Mouse (Mus musculus): ENCODE data around the gene Ccl6. TPM values are rescaled to one million over a fixed set of nuclear protein-coding genes. Genes with fewer than 3 reads are reported as not detected.
"Not testable (repeated sequence)": the region's sequence is repeated elsewhere in the genome, so short reads cannot be mapped to it uniquely, and the experiment has no call there.

Gene Ccl6
- polyA plus RNA-seq, 1 experiment from 2014 or later, result 2.8 TPM

DNA sequence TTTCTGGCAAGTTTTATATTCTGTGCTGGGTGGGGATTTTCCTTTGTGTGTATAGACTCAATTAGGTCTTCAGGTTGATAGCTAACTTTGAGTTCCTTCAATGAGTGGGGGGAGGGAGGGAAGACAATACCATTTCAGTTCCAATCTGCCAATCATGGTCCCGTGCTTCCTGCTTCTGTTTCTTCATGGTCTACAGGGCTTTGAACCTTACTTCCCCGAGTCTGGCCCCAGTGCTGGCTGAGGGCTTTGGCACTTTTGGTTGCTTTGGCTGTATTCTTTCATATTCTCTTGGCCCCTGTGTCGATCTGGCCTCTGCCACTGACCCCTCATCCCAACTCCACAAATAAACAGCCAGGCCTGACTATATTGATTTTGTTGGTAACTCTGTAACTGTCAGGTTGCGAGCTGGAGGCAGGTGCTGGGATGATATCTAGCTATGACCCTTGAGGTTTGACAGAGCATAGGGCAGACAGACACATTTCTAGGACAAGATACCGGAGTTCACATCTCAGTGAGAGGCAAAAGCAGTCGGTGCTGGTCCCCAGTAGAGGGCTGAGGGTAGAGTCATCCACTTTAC lies 30.5 kb downstream of the Ccl6 start:
- no peaks in the 10 kb centered on the region for H3K36me3 ChIP-seq (ENCODE audit: control insufficient read depth, insufficient read depth, low read length)

GRCm38 (mm10) chr11:83560405-83560804 lies 32.5 kb downstream of the Ccl6 start:
- H3K4me1 ChIP-seq (ENCODE audit: control insufficient read depth, insufficient read depth, low read length), result no peaks in the 10 kb centered on the region
- no peak overlapping the region for H3K27ac ChIP-seq (replicated peaks; ENCODE audit: low read depth, low read length)
- H3K9me3 ChIP-seq (ENCODE audit: control insufficient read depth, low read length), result no peaks in the 10 kb centered on the region
- DNase-seq, result no peak
- H3K4me3 ChIP-seq (replicated peaks; ENCODE audit: low read depth, low read length), result no peak overlapping the region
- WGBS, result 75% methylated on average over 6 of the region's 6 CpGs
- H3K36me3 ChIP-seq (ENCODE audit: control insufficient read depth, insufficient read depth, low read length), result no peaks in the 10 kb centered on the region
- H3K4me2 ChIP-seq (ENCODE audit: low read length), result no peak overlapping the region
- H3K27me3 ChIP-seq (ENCODE audit: control insufficient read depth, insufficient read depth, low read length), result no peaks in the 10 kb centered on the region
- H3K9ac ChIP-seq (replicated peaks; ENCODE audit: low read length), result no peak overlapping the region
- no peak for ATAC-seq (ENCODE audit: low FRiP score, low TSS enrichment)

More for the DNA sequence above, 30.5 kb downstream of the Ccl6 start:
- Histone ChIP-seq H3K4me3 (replicated peaks; ENCODE audit: low read depth, low read length) (no peak overlapping the region), H3K9me3 (ENCODE audit: control insufficient read depth, low read length) (no peaks in the 10 kb centered on the region), H3K27ac (replicated peaks; ENCODE audit: low read depth, low read length) (no peak overlapping the region), H3K9ac (replicated peaks; ENCODE audit: low read length) (no peak overlapping the region), H3K4me1 (ENCODE audit: control insufficient read depth, insufficient read depth, low read length) (no peaks in the 10 kb centered on the region), H3K4me2 (ENCODE audit: low read length) (no peak overlapping the region), H3K27me3 (ENCODE audit: control insufficient read depth, insufficient read depth, low read length) (no peaks in the 10 kb centered on the region)
- ATAC-seq (ENCODE audit: low FRiP score, low TSS enrichment) (no peak), DNase-seq (no peak)
- 79% methylated on average over 6 of the region's 6 CpGs for WGBS

DNA sequence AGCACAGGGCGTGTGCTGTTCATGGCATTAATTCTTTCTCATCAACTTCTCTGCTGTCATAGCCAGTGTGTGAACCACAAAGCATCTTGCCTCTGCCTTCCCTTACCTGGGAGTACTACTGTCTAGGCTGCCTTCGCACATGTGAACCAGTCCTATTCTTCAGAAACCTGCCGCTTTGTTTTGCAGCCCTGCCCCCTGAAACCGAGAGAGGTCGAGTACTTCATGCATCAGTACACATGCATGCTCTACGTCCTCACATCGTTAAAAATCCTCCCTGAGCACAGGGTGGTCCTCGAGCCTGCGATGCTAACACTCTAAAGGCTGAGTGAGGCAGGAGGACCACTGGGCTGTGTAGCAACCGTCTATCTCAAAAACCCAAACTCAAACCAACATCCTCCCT lies 35.8 kb downstream of the Ccl6 start:
- Histone ChIP-seq H3K36me3 (ENCODE audit: control insufficient read depth, insufficient read depth, low read length) (no peaks in the 10 kb centered on the region), H3K27me3 (ENCODE audit: control insufficient read depth, insufficient read depth, low read length) (no peaks in the 10 kb centered on the region), H3K4me1 (ENCODE audit: control insufficient read depth, insufficient read depth, low read length) (no peaks in the 10 kb centered on the region), H3K27ac (replicated peaks; ENCODE audit: low read depth, low read length) (no peak overlapping the region), H3K9me3 (ENCODE audit: control insufficient read depth, low read length) (no peaks in the 10 kb centered on the region), H3K4me2 (ENCODE audit: low read length) (no peak overlapping the region), H3K4me3 (replicated peaks; ENCODE audit: low read depth, low read length) (no peak overlapping the region), H3K9ac (replicated peaks; ENCODE audit: low read length) (no peak overlapping the region)
- 42% methylated on average over 10 of the region's 10 CpGs for WGBS
- ATAC-seq (ENCODE audit: low FRiP score, low TSS enrichment) (no peak), DNase-seq (no peak)

GRCm38 (mm10) chr11:83556085-83556781 lies 36.7 kb downstream of the Ccl6 start:
- Histone ChIP-seq H3K4me2 (ENCODE audit: low read length) (0 out of 2 replicates have a peak overlapping the region, but pooled peaks have one; percentile 13), H3K4me3 (replicated peaks; ENCODE audit: low read depth, low read length) (no peak overlapping the region), H3K27ac (replicated peaks; ENCODE audit: low read depth, low read length) (no peak overlapping the region), H3K36me3 (ENCODE audit: control insufficient read depth, insufficient read depth, low read length) (no peaks in the 10 kb centered on the region), H3K9me3 (ENCODE audit: control insufficient read depth, low read length) (no peaks in the 10 kb centered on the region), H3K27me3 (ENCODE audit: control insufficient read depth, insufficient read depth, low read length) (no peaks in the 10 kb centered on the region), H3K9ac (replicated peaks; ENCODE audit: low read length) (no peak overlapping the region), H3K4me1 (ENCODE audit: control insufficient read depth, insufficient read depth, low read length) (no peaks in the 10 kb centered on the region)
- WGBS, result 26% methylated on average over 8 of the region's 8 CpGs
- DNase-seq, result peak; percentile 92
- ATAC-seq (ENCODE audit: low FRiP score, low TSS enrichment), result no peak

- no peak overlapping the region for H3K27ac ChIP-seq (replicated peaks; ENCODE audit: low read depth, low read length)
- WGBS, result 87% methylated on average over 5 of the region's 5 CpGs
- no peaks in the 10 kb centered on the region for H3K36me3 ChIP-seq (ENCODE audit: control insufficient read depth, insufficient read depth, low read length)
- no peak overlapping the region for H3K9ac ChIP-seq (replicated peaks; ENCODE audit: low read length)
- H3K9me3 ChIP-seq (ENCODE audit: control insufficient read depth, low read length), result no peaks in the 10 kb centered on the region
- no peaks in the 10 kb centered on the region for H3K4me1 ChIP-seq (ENCODE audit: control insufficient read depth, insufficient read depth, low read length)
- DNase-seq, result no peak
- no peak overlapping the region for H3K4me2 ChIP-seq (ENCODE audit: low read length)
- H3K27me3 ChIP-seq (ENCODE audit: control insufficient read depth, insufficient read depth, low read length), result no peaks in the 10 kb centered on the region
- no peak for ATAC-seq (ENCODE audit: low FRiP score, low TSS enrichment)
- H3K4me3 ChIP-seq (replicated peaks; ENCODE audit: low read depth, low read length), result no peak overlapping the region
These were observed 41.2 kb downstream of the Ccl6 start for GRCm38 (mm10) chr11:83551668-83552067.

DNA sequence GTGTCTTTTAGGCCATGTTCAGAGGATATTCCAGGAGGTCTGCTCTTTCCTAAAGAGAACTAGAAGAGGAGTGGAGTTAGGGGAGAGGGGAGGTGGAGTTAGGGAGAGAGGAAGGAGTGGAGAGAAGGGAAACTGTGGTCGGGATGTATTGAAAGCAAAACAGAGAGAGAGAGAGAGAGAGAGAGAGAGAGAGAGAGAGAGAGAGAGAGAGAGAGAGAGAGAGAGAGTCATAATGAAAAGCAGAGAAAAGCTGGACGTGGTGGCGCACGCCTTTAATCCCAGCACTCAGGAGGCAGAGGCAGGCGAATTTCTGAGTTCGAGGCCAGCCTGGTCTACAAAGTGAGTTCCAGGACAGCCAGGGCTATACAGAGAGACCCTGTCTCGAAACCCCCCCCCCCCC lies 41.9 kb downstream of the Ccl6 start:
- not testable (repeated sequence) for H3K36me3 ChIP-seq (ENCODE audit: control insufficient read depth, insufficient read depth, low read length); H3K27me3 ChIP-seq (ENCODE audit: control insufficient read depth, insufficient read depth, low read length); ATAC-seq (ENCODE audit: low FRiP score, low TSS enrichment); H3K4me1 ChIP-seq (ENCODE audit: control insufficient read depth, insufficient read depth, low read length); DNase-seq; H3K9ac ChIP-seq (replicated peaks; ENCODE audit: low read length); H3K4me2 ChIP-seq (ENCODE audit: low read length); H3K9me3 ChIP-seq (ENCODE audit: control insufficient read depth, low read length); H3K4me3 ChIP-seq (replicated peaks; ENCODE audit: low read depth, low read length); H3K27ac ChIP-seq (replicated peaks; ENCODE audit: low read depth, low read length)
- WGBS, result 91% methylated on average over 7 of the region's 7 CpGs

DNA sequence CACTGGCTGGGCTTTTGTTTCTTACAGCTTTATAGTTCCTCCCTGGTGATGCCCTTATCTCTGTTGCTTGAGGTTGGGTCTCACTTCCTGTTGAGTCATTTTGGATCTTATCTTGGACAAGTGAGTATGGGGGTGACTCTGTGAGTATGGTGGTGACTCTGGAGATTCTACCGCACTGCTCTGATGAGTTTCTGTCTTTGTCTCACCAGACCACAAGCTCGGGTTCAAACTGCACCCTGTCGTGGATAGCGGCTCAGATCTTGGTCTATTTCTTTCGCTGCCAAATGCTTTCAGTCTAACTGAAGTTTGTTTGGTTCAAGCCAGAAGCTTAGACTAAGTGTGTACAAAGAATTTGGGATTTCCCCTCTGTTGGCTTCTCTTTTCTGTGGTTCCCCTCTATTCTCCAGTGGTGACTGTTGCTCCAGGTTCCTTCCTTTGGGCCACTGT lies 42.7 kb downstream of the Ccl6 start:
- Histone ChIP-seq H3K4me2 (ENCODE audit: low read length) (no peak overlapping the region), H3K4me1 (ENCODE audit: control insufficient read depth, insufficient read depth, low read length) (no peaks in the 10 kb centered on the region), H3K4me3 (replicated peaks; ENCODE audit: low read depth, low read length) (no peak overlapping the region), H3K9me3 (ENCODE audit: control insufficient read depth, low read length) (no peaks in the 10 kb centered on the region), H3K36me3 (ENCODE audit: control insufficient read depth, insufficient read depth, low read length) (no peaks in the 10 kb centered on the region), H3K27me3 (ENCODE audit: control insufficient read depth, insufficient read depth, low read length) (no peaks in the 10 kb centered on the region), H3K27ac (replicated peaks; ENCODE audit: low read depth, low read length) (no peak overlapping the region), H3K9ac (replicated peaks; ENCODE audit: low read length) (no peak overlapping the region)
- 91% methylated on average over 5 of the region's 5 CpGs for WGBS
- no peak for ATAC-seq (ENCODE audit: low FRiP score, low TSS enrichment)
- DNase-seq, result no peak

GRCm38 (mm10) chr11:83544214-83544613 lies 48.7 kb downstream of the Ccl6 start:
- H3K4me3 ChIP-seq (replicated peaks; ENCODE audit: low read depth, low read length), result no peak overlapping the region
- no peaks in the 10 kb centered on the region for H3K36me3 ChIP-seq (ENCODE audit: control insufficient read depth, insufficient read depth, low read length)
- no peaks in the 10 kb centered on the region for H3K27me3 ChIP-seq (ENCODE audit: control insufficient read depth, insufficient read depth, low read length)
- ATAC-seq (ENCODE audit: low FRiP score, low TSS enrichment) (no peak), DNase-seq (no peak)
- no peak overlapping the region for H3K27ac ChIP-seq (replicated peaks; ENCODE audit: low read depth, low read length)
- H3K9me3 ChIP-seq (ENCODE audit: control insufficient read depth, low read length), result no peaks in the 10 kb centered on the region
- H3K4me1 ChIP-seq (ENCODE audit: control insufficient read depth, insufficient read depth, low read length), result no peaks in the 10 kb centered on the region
- 82% methylated on average over 3 of the region's 3 CpGs for WGBS
- no peak overlapping the region for H3K9ac ChIP-seq (replicated peaks; ENCODE audit: low read length)
- H3K4me2 ChIP-seq (ENCODE audit: low read length), result no peak overlapping the region

- 89% methylated on average over 3 of the region's 3 CpGs for WGBS
- no peaks in the 10 kb centered on the region for H3K9me3 ChIP-seq (ENCODE audit: control insufficient read depth, low read length)
These were observed 51.5 kb downstream of the Ccl6 start for GRCm38 (mm10) chr11:83541415-83541814.

More at GRCm38 (mm10) chr11:83541415-83541814, 51.5 kb downstream of the Ccl6 start:
- DNase-seq (no peak), ATAC-seq (ENCODE audit: low FRiP score, low TSS enrichment) (no peak)
- H3K4me1 ChIP-seq (ENCODE audit: control insufficient read depth, insufficient read depth, low read length), result no peaks in the 10 kb centered on the region
- H3K27ac ChIP-seq (replicated peaks; ENCODE audit: low read depth, low read length), result no peak overlapping the region
- H3K9ac ChIP-seq (replicated peaks; ENCODE audit: low read length), result no peak overlapping the region
- H3K36me3 ChIP-seq (ENCODE audit: control insufficient read depth, insufficient read depth, low read length), result no peaks in the 10 kb centered on the region
- no peak overlapping the region for H3K4me2 ChIP-seq (ENCODE audit: low read length)
- H3K27me3 ChIP-seq (ENCODE audit: control insufficient read depth, insufficient read depth, low read length), result no peaks in the 10 kb centered on the region
- H3K4me3 ChIP-seq (replicated peaks; ENCODE audit: low read depth, low read length), result no peak overlapping the region
